Mouse (Mus musculus) common myeloid progenitor, adult 5-6 weeks (primary cell): Measurements from ENCODE around the gene 0610009B22Rik. TPM values are rescaled to one million over a fixed set of nuclear protein-coding genes. Genes with fewer than 3 reads are reported as not detected.
"Not testable (repeated sequence)": the region's sequence is repeated elsewhere in the genome, so short reads cannot be mapped to it uniquely, and the experiment has no call there.

Experiments
- ATAC-seq: replicated peaks from 2 replicates; pipeline ENCODE4 v1.8.0; 2016; ENCODE audit warnings: low read depth, mild to moderate bottlenecking, moderate TSS enrichment, inconsistent platforms; ENCODE audit not compliant: poor library complexity, severe bottlenecking
- total RNA-seq: library from RNA; stranded (forward); fragments of 200-1000, 187-1606 nt; gene quantifications from 2 replicates; pipeline ENCODE4 v1.2.3, GENCODE M21; 2017

Gene 0610009B22Rik
- total RNA-seq, result 8.6 and 18.2 TPM in 2 replicates

- peak; percentile 95 for ATAC-seq
Observed at GRCm38 (mm10) chr11:51688330-51689328, at the start of gene 0610009B22Rik. 0610009B22Rik (minus strand) TSS chr11:51688874.

GRCm38 (mm10) chr11:51734218-51734617, 45.5 kb upstream of the 0610009B22Rik start:
- ATAC-seq, result not testable (repeated sequence)

- ATAC-seq, result no peak
Observed at GRCm38 (mm10) chr11:51732883-51733282, 44.2 kb upstream of the 0610009B22Rik start.

GRCm38 (mm10) chr11:51721066-51721465, 32.4 kb upstream of the 0610009B22Rik start:
- ATAC-seq, result no peak

- no peak for ATAC-seq
Observed at GRCm38 (mm10) chr11:51707080-51707479, 18.4 kb upstream of the 0610009B22Rik start.

- ATAC-seq, result no peak
Observed at GRCm38 (mm10) chr11:51706451-51706850, 17.8 kb upstream of the 0610009B22Rik start.

GRCm38 (mm10) chr11:51703379-51703998, 14.8 kb upstream of the 0610009B22Rik start:
- ATAC-seq, result no peak

GRCm38 (mm10) chr11:51702831-51703230, 14.2 kb upstream of the 0610009B22Rik start:
- ATAC-seq, result no peak

GRCm38 (mm10) chr11:51694984-51695383, 6.3 kb upstream of the 0610009B22Rik start:
- ATAC-seq, result no peak

- not testable (repeated sequence) for ATAC-seq
Observed at GRCm38 (mm10) chr11:51690597-51690996, 1.9 kb upstream of the 0610009B22Rik start.

- no peak for ATAC-seq
Observed at GRCm38 (mm10) chr11:51689343-51689742, 669 bp upstream of the 0610009B22Rik start.

- ATAC-seq, result peak; percentile 23; the same call in 1 of the 2 replicates
Observed at GRCm38 (mm10) chr11:51681976-51682374, 6.7 kb downstream of the 0610009B22Rik start.

- ATAC-seq, result peak; percentile 88
Observed at GRCm38 (mm10) chr11:51681324-51681975, 7.2 kb downstream of the 0610009B22Rik start.

- ATAC-seq, result no peak
Observed at GRCm38 (mm10) chr11:51679466-51679865, 9.2 kb downstream of the 0610009B22Rik start.

- peak; percentile 45 for ATAC-seq
Observed at GRCm38 (mm10) chr11:51677737-51678418, 10.8 kb downstream of the 0610009B22Rik start.

GRCm38 (mm10) chr11:51675386-51675785, 13.3 kb downstream of the 0610009B22Rik start:
- no peak for ATAC-seq

- ATAC-seq, result no peak
Observed at GRCm38 (mm10) chr11:51673291-51673690, 15.4 kb downstream of the 0610009B22Rik start.

- ATAC-seq, result no peak
Observed at GRCm38 (mm10) chr11:51671376-51671775, 17.3 kb downstream of the 0610009B22Rik start.

- no peak for ATAC-seq
Observed at GRCm38 (mm10) chr11:51670846-51671245, 17.8 kb downstream of the 0610009B22Rik start.

GRCm38 (mm10) chr11:51664747-51665146, 23.9 kb downstream of the 0610009B22Rik start:
- not testable (repeated sequence) for ATAC-seq
